Mouse (Mus musculus) MEL (cell line): ENCODE measurements at regions not wholly inside any gene's neighbourhood (a gene's known extent, or its start where the extent isn't known, plus 50 kb on each side); places are given as distances from the start of the nearest gene placed in this dataset.

ENCODE experiments used
- DNase-seq: peaks from one replicate; pipeline ENCODE4 v3.0.0; 2011; ENCODE audit warnings: low read depth, low spot score
- H3K27ac ChIP-seq: 2 replicates; pipeline ENCODE4 v1.5.1; 2012; ENCODE audit warnings: low read depth, mild to moderate bottlenecking, control low read depth, low read length, moderate library complexity; ENCODE audit not compliant: control insufficient read depth
- H3K27me3 ChIP-seq, 2 experiments: fragments of 150-350 bp in 1 of 2; sonication (generic) in 1 of 2; 2 replicates each; pipeline ENCODE4 v1.6.1; 2012; ENCODE audit warnings: low read length in 2 of 2, mild to moderate bottlenecking in 2 of 2, improper control_type of control experiment in 1 of 2, moderate library complexity in 1 of 2; ENCODE audit not compliant: insufficient read depth in 2 of 2, control insufficient read depth in 1 of 2
- H3K36me3 ChIP-seq, 2 experiments: 2 replicates each; pipeline ENCODE4 v1.6.1; 2012 to 2014; ENCODE audit warnings: low read length in 2 of 2, improper control_type of control experiment in 1 of 2, inconsistent platforms in 1 of 2, mild to moderate bottlenecking in 1 of 2; ENCODE audit not compliant: insufficient read depth in 2 of 2, control insufficient read depth in 1 of 2
- H3K4me1 ChIP-seq, 2 experiments: fragments of 150-350 bp in 1 of 2; sonication (generic) in 1 of 2; 2 replicates each; pipeline ENCODE4 v1.6.1; 2012; ENCODE audit warnings: low read length in 2 of 2, improper control_type of control experiment in 1 of 2, mild to moderate bottlenecking in 1 of 2; ENCODE audit not compliant: insufficient read depth in 2 of 2, control insufficient read depth in 1 of 2
- H3K4me3 ChIP-seq, 2 experiments: fragments of 150-350 bp in 1 of 2; sonication (generic) in 1 of 2; 2 replicates each; pipeline ENCODE4 v1.5.1; 2012; ENCODE audit warnings: low read depth in 2 of 2, low read length in 2 of 2, mild to moderate bottlenecking in 2 of 2, moderate library complexity in 2 of 2, control low read depth in 1 of 2, improper control_type of control experiment in 1 of 2; ENCODE audit not compliant: control insufficient read depth in 1 of 2, insufficient read depth in 1 of 2
- H3K79me2 ChIP-seq: 2 replicates; pipeline ENCODE4 v1.6.1; 2012; ENCODE audit warnings: mild to moderate bottlenecking, low read length, moderate library complexity; ENCODE audit not compliant: control insufficient read depth, poor library complexity, insufficient read depth
- H3K9ac ChIP-seq: 2 replicates; pipeline ENCODE4 v1.6.1; 2012; ENCODE audit warnings: low read depth, mild to moderate bottlenecking, control low read depth, low read length, moderate library complexity; ENCODE audit not compliant: control insufficient read depth, poor library complexity, severe bottlenecking
- H3K9me3 ChIP-seq: fragments of 150-350 bp; sonication (generic); replicated peaks from 2 replicates; pipeline ENCODE4 v1.6.1; 2012; ENCODE audit warnings: mild to moderate bottlenecking, low read length, improper control_type of control experiment, moderate library complexity; ENCODE audit not compliant: insufficient read depth
- BHLHE40 ChIP-seq: IDR thresholded peaks from 2 replicates; pipeline ENCODE4 v1.6.1; 2012; ENCODE audit warnings: low read depth, mild to moderate bottlenecking, inconsistent platforms, low read length, improper control_type of control experiment, borderline replicate concordance
- CHD1 ChIP-seq: IDR thresholded peaks from 2 replicates; pipeline ENCODE4 v1.6.1; 2012; ENCODE audit warnings: low read depth, mild to moderate bottlenecking, inconsistent platforms, low read length, improper control_type of control experiment
- CHD2 ChIP-seq: IDR thresholded peaks from 2 replicates; pipeline ENCODE4 v1.6.1; 2011; ENCODE audit warnings: low read length, improper control_type of control experiment
- ELF1 ChIP-seq: IDR thresholded peaks from 2 replicates; pipeline ENCODE4 v1.6.1; 2014; ENCODE audit warnings: low read depth, mild to moderate bottlenecking, inconsistent platforms, low read length, improper control_type of control experiment, moderate library complexity
- EP300 ChIP-seq, 2 experiments: IDR thresholded peaks; 2 replicates each; pipeline ENCODE4 v1.6.1; 2011; ENCODE audit warnings: improper control_type of control experiment in 2 of 2, low read length in 2 of 2, low read depth in 1 of 2, mild to moderate bottlenecking in 1 of 2
- ETS1 ChIP-seq: IDR thresholded peaks from 2 replicates; pipeline ENCODE4 v1.6.1; 2012; ENCODE audit warnings: low read depth, mild to moderate bottlenecking, inconsistent platforms, low read length, improper control_type of control experiment, moderate library complexity
- GABPA ChIP-seq: IDR thresholded peaks from 2 replicates; pipeline ENCODE4 v1.6.1; 2012; ENCODE audit warnings: low read depth, mild to moderate bottlenecking, inconsistent platforms, low read length, improper control_type of control experiment, moderate library complexity
- GATA1 ChIP-seq: IDR thresholded peaks from 2 replicates; pipeline ENCODE4 v1.6.1; 2011; ENCODE audit warnings: low read depth, low read length, improper control_type of control experiment
- HCFC1 ChIP-seq: IDR thresholded peaks from 2 replicates; pipeline ENCODE4 v1.6.1; 2012; ENCODE audit warnings: low read depth, mild to moderate bottlenecking, inconsistent platforms, low read length, improper control_type of control experiment, moderate library complexity
- JUND ChIP-seq: IDR thresholded peaks from 2 replicates; pipeline ENCODE4 v1.6.1; 2011; ENCODE audit warnings: low read depth, mild to moderate bottlenecking, improper control_type of control experiment, low read length
- KAT2A ChIP-seq: conservative IDR thresholded peaks from 2 replicates; pipeline ENCODE4 v1.6.1; 2012; ENCODE audit warnings: low read depth, low read length, improper control_type of control experiment, inconsistent platforms
- MAFK ChIP-seq: IDR thresholded peaks from 2 replicates; pipeline ENCODE4 v1.6.1; 2011; ENCODE audit warnings: low read depth, mild to moderate bottlenecking, low read length, improper control_type of control experiment, borderline replicate concordance
- MAX ChIP-seq: IDR thresholded peaks from 2 replicates; pipeline ENCODE4 v1.6.1; 2011; ENCODE audit warnings: low read length, improper control_type of control experiment
- MAZ ChIP-seq: IDR thresholded peaks from 2 replicates; pipeline ENCODE4 v1.6.1; 2012; ENCODE audit warnings: low read depth, mild to moderate bottlenecking, inconsistent platforms, low read length, improper control_type of control experiment
- MXI1 ChIP-seq: IDR thresholded peaks from 2 replicates; pipeline ENCODE4 v1.6.1; 2011; ENCODE audit warnings: mild to moderate bottlenecking, low read depth, low read length, improper control_type of control experiment
- MYC ChIP-seq: IDR thresholded peaks from 2 replicates; pipeline ENCODE4 v1.6.1; 2011; ENCODE audit warnings: low read depth, mild to moderate bottlenecking, low read length, improper control_type of control experiment, moderate library complexity
- NELFE ChIP-seq: IDR thresholded peaks from 2 replicates; pipeline ENCODE4 v1.6.1; 2011; ENCODE audit warnings: low read depth, low read length, improper control_type of control experiment
- NRF1 ChIP-seq: IDR thresholded peaks from 2 replicates; pipeline ENCODE4 v1.6.1; 2014; ENCODE audit warnings: low read depth, mild to moderate bottlenecking, inconsistent platforms, low read length, improper control_type of control experiment, moderate library complexity; ENCODE audit not compliant: poor library complexity, insufficient read depth, severe bottlenecking
- POLR2A ChIP-seq, 2 experiments: IDR thresholded peaks; 2 replicates each; pipeline ENCODE4 v1.6.1; 2011 to 2012; ENCODE audit warnings: low read length in 2 of 2, mild to moderate bottlenecking in 2 of 2, control low read depth in 1 of 2, improper control_type of control experiment in 1 of 2, low read depth in 1 of 2, moderate library complexity in 1 of 2; ENCODE audit not compliant: control insufficient read depth in 1 of 2, insufficient read depth in 1 of 2, poor library complexity in 1 of 2
- POLR2AphosphoS5 ChIP-seq: IDR thresholded peaks from 2 replicates; pipeline ENCODE4 v1.6.1; 2012; ENCODE audit warnings: low read depth, borderline replicate concordance, mild to moderate bottlenecking, inconsistent platforms, low read length, moderate library complexity, mixed read lengths
- RAD21 ChIP-seq: IDR thresholded peaks from 2 replicates; pipeline ENCODE4 v1.6.1; 2011; ENCODE audit warnings: mild to moderate bottlenecking, low read depth, low read length, improper control_type of control experiment
- SMC3 ChIP-seq: IDR thresholded peaks from 2 replicates; pipeline ENCODE4 v1.6.1; 2011; ENCODE audit warnings: low read depth, low read length, improper control_type of control experiment
- TAL1 ChIP-seq: IDR thresholded peaks from 2 replicates; pipeline ENCODE4 v1.6.1; 2012; ENCODE audit warnings: mild to moderate bottlenecking, inconsistent platforms, low read length, moderate library complexity, mixed read lengths
- TBP ChIP-seq: IDR thresholded peaks from 2 replicates; pipeline ENCODE4 v1.8.0; 2011; ENCODE audit warnings: low read depth, low read length, improper control_type of control experiment
- TCF12 ChIP-seq: IDR thresholded peaks from 2 replicates; pipeline ENCODE4 v1.6.1; 2014; ENCODE audit warnings: low read depth, mild to moderate bottlenecking, inconsistent platforms, low read length, improper control_type of control experiment, moderate library complexity
- UBTF ChIP-seq: IDR thresholded peaks from 2 replicates; pipeline ENCODE4 v1.6.1; 2012; ENCODE audit warnings: low read depth, mild to moderate bottlenecking, inconsistent platforms, low read length, improper control_type of control experiment, moderate library complexity, borderline replicate concordance; ENCODE audit not compliant: insufficient read depth
- USF2 ChIP-seq, 2 experiments: IDR thresholded peaks; 2 replicates each; pipeline ENCODE4 v1.6.1; 2011 to 2012; ENCODE audit warnings: improper control_type of control experiment in 2 of 2, low read length in 2 of 2, borderline replicate concordance in 1 of 2, inconsistent platforms in 1 of 2, low read depth in 1 of 2, mild to moderate bottlenecking in 1 of 2; ENCODE audit not compliant: insufficient read depth in 1 of 2

GRCm38 (mm10) chr16:88412287-88412686 is 94.5 kb downstream of the Cldn17 start:
- no peaks in the 10 kb centered on the region for H3K79me2 ChIP-seq
- DNase-seq = no peak
- H3K4me3 ChIP-seq = no peak overlapping the region
- H3K36me3 ChIP-seq = no peaks in the 10 kb centered on the region
- no peak overlapping the region for H3K27ac ChIP-seq
- TF ChIP-seq USF2 (IDR thresholded peaks at IDR 0.05; ENCODE audit: borderline replicate concordance in 1 of 2, insufficient read depth in 1 of 2, low read depth in 1 of 2, low read length in 2 of 2) (no peak), POLR2A (IDR thresholded peaks at IDR 0.05; ENCODE audit: control insufficient read depth in 1 of 2, insufficient read depth in 1 of 2, low read depth in 1 of 2, low read length in 2 of 2, poor library complexity in 1 of 2) (no peak), MAFK (no peak), TAL1 (no peak), TCF12 (no peak), POLR2AphosphoS5 (no peak), JUND (no peak), HCFC1 (no peak), SMC3 (no peak), GATA1 (no peak), UBTF (no peak), NRF1 (no peak), RAD21 (no peak), MAZ (no peak), MAX (no peak), GABPA (no peak), EP300 (IDR thresholded peaks at IDR 0.05; ENCODE audit: low read depth in 1 of 2, low read length in 2 of 2) (no peak), MXI1 (no peak), NELFE (no peak)
- H3K27me3 ChIP-seq = no peaks in the 10 kb centered on the region
- no peak overlapping the region for H3K9ac ChIP-seq
- no peaks in the 10 kb centered on the region for H3K9me3 ChIP-seq
- H3K4me1 ChIP-seq = no peaks in the 10 kb centered on the region

GRCm38 (mm10) chr16:88408144-88408543 is 98.6 kb downstream of the Cldn17 start:
- H3K27me3 ChIP-seq = no peaks in the 10 kb centered on the region
- no peak overlapping the region for H3K9ac ChIP-seq
- no peaks in the 10 kb centered on the region for H3K9me3 ChIP-seq
- no peak for TF ChIP-seq GABPA
- TF ChIP-seq EP300 (IDR thresholded peaks at IDR 0.05; ENCODE audit: low read depth in 1 of 2, low read length in 2 of 2) = no peak
- no peak for TF ChIP-seq SMC3
- TF ChIP-seq MAFK = no peak
- no peak for TF ChIP-seq JUND
- TF ChIP-seq NRF1 = no peak
- no peak for TF ChIP-seq RAD21
- TF ChIP-seq TBP = no peak
- no peak for TF ChIP-seq CHD2
- TF ChIP-seq POLR2AphosphoS5 = no peak
- no peak for TF ChIP-seq KAT2A
- TF ChIP-seq BHLHE40 = no peak
- TF ChIP-seq HCFC1 = no peak
- no peak for TF ChIP-seq CHD1
- TF ChIP-seq ETS1 = no peak
- TF ChIP-seq MYC = no peak
- no peak for TF ChIP-seq MAZ
- no peak for TF ChIP-seq ELF1
- no peaks in the 10 kb centered on the region for H3K4me1 ChIP-seq
- no peak overlapping the region for H3K4me3 ChIP-seq
- no peak overlapping the region for H3K27ac ChIP-seq
- H3K36me3 ChIP-seq = no peaks in the 10 kb centered on the region
- no peak for DNase-seq
- H3K79me2 ChIP-seq = no peaks in the 10 kb centered on the region
